Mouse (Mus musculus) kidney, adult 2 months (tissue): ENCODE data around the gene Smad1. TPM values are rescaled to one million over a fixed set of nuclear protein-coding genes. Genes with fewer than 3 reads are reported as not detected.
"Not testable (repeated sequence)": the region's sequence is repeated elsewhere in the genome, so short reads cannot be mapped to it uniquely, and the experiment has no call there.

Experiments
- DNase-seq: peaks from one replicate; pipeline ENCODE4 v3.0.0; 2021
- H3K27ac ChIP-seq: fragments of 200-500 bp; 2 replicates; pipeline ENCODE4 v1.5.1; 2012; ENCODE audit warnings: low read depth, low read length, control low read depth, inconsistent platforms; ENCODE audit not compliant: insufficient read depth
- H3K27me3 ChIP-seq: fragments of 200-500 bp; replicated peaks from 2 replicates; pipeline ENCODE4 v1.6.1; 2012; ENCODE audit warnings: mild to moderate bottlenecking, moderate library complexity, low read length, inconsistent platforms; ENCODE audit not compliant: control insufficient read depth, insufficient read depth
- H3K36me3 ChIP-seq: fragments of 200-500 bp; 2 replicates; pipeline ENCODE4 v1.6.1; 2012; ENCODE audit warnings: mild to moderate bottlenecking, moderate library complexity, low read length, inconsistent platforms; ENCODE audit not compliant: control insufficient read depth, insufficient read depth
- H3K4me1 ChIP-seq: fragments of 200-500 bp; 2 replicates; pipeline ENCODE4 v1.6.1; 2011; ENCODE audit warnings: low read length; ENCODE audit not compliant: control insufficient read depth, insufficient read depth
- H3K4me3 ChIP-seq: fragments of 200-500 bp; 2 replicates; pipeline ENCODE4 v1.5.1; 2011; ENCODE audit warnings: mild to moderate bottlenecking, low read depth, low read length, control low read depth; ENCODE audit not compliant: insufficient read depth
- CTCF ChIP-seq: fragments of 200-500 bp; conservative IDR thresholded peaks from 2 replicates; pipeline ENCODE4 v1.5.1; 2011; ENCODE audit warnings: low read depth, mild to moderate bottlenecking, control low read depth, low read length, moderate library complexity, mixed read lengths; ENCODE audit not compliant: insufficient read depth, insufficient read length
- POLR2A ChIP-seq: fragments of 200-500 bp; IDR thresholded peaks from one replicate; pipeline ENCODE4 v1.6.1; 2011; ENCODE audit warnings: low read depth, low read length, control low read depth
- WGBS: fragments of 180-500 bp; shearing (Covaris S2); methylation state at CpG from one replicate; pipeline ENCODE4 v1.1.7; 2018; 5-methylcytosine and 5-hydroxymethylcytosine counted together
- polyA plus RNA-seq: library from polyadenylated mRNA; depleted of rRNA; stranded (reverse); fragments of >200 nt; gene quantifications from 2 replicates; pipeline ENCODE4 v1.2.3, GENCODE M21; 2012; rRNA removed

Gene Smad1
- 20.8 and 21.7 TPM in 2 replicates for polyA plus RNA-seq

DNA sequence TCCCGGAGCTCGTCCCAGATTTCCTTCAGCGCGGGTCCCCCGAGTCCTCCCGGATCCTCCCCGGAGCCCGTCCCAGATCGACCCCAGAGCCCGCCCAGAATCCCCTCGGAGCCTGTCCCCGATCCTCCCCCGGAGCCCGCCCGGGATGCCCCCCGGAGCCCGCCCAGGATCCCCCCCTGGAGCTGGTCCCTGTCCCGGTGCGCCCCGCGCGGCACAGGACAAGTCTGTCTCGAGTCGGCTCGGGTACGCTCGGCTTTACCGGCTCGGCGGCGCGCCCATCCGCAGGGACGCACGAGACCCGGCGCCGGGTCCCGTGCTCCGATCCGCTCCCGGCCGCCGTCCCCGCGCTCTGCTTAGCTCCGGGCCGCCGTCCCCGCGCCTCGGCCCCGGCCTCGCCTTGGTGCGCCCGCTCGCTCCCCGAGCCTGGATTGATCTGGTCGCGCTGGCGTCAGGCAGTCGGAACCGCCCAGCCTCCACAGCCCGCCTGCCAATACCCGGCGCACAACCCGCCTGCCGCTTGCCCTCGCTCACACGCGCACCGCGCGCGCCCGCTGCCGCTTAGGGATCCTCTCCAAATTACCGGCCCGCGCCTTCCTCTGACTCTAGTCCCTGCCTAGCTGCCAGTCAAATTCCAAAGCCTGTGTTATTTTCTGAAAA is at the start of gene Smad1:
TSS of gene Smad1 (minus strand) at position 525 of the 657 bp plus-strand sequence.
- WGBS, result under 1% methylated on average over 75 of the region's 80 CpGs
- Histone ChIP-seq H3K36me3 (no peaks in the 10 kb centered on the region), H3K27me3 (no peaks in the 10 kb centered on the region), H3K27ac (peak within 1 kb of the TSS; percentile 92), H3K4me3 (peak within 1 kb of the TSS; percentile 100), H3K4me1 (no peaks in the 10 kb centered on the region; the same call in none of the 2 replicates)
- TF ChIP-seq CTCF, result no peak
- peak; percentile 77 for TF ChIP-seq POLR2A
- peak; percentile 98 for DNase-seq

- H3K27ac ChIP-seq, result no peak overlapping the region
- no peak for DNase-seq
- no peaks in the 10 kb centered on the region for H3K4me1 ChIP-seq
- TF ChIP-seq CTCF (no peak), POLR2A (no peak)
- no peaks in the 10 kb centered on the region for H3K27me3 ChIP-seq
- no peaks in the 10 kb centered on the region for H3K36me3 ChIP-seq
- H3K4me3 ChIP-seq, result no peak overlapping the region
- 68% methylated on average over 10 of the region's 10 CpGs for WGBS
These were observed 48.0 kb upstream of the Smad1 start for GRCm38 (mm10) chr8:79447260-79447853.

GRCm38 (mm10) chr8:79443460-79444098 is 44.3 kb upstream of the Smad1 start:
- TF ChIP-seq CTCF (no peak), POLR2A (no peak)
- no peaks in the 10 kb centered on the region for H3K27me3 ChIP-seq
- no peaks in the 10 kb centered on the region for H3K36me3 ChIP-seq
- H3K27ac ChIP-seq, result no peak overlapping the region
- DNase-seq, result no peak
- 86% methylated on average over 14 of the region's 14 CpGs for WGBS
- no peaks in the 10 kb centered on the region for H3K4me1 ChIP-seq
- H3K4me3 ChIP-seq, result no peak overlapping the region

DNA sequence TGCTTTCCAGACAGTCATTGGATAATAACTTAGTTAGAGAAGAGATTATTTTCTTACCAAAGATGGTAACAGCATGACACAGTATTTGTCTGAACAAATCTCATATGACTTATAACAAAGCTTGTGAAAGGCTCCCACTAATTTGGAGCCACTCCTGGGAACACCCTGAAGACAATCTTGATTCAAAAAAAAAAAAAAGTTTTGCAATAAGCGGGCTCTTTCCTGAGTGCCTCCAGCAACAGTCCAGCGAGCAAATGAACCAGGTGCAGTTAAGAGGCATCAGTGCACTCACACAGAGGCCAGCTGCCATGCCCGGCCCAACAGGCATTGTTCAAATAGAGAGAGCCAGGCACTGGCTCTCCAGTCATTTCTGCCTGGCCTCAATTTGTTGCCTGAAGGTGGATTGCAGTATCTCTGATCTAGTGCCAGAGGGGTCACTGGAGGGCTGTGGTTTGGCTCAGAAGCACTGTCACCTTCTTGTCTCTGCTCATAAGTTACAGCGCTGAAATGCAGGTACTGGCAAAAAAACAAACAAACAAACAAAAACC is 34.7 kb upstream of the Smad1 start:
- no peak for TF ChIP-seq POLR2A
- TF ChIP-seq CTCF, result no peak
- 57% methylated on average over 4 of the region's 4 CpGs for WGBS
- no peak for DNase-seq
- Histone ChIP-seq H3K27ac (no peak overlapping the region), H3K36me3 (no peaks in the 10 kb centered on the region), H3K4me3 (no peak overlapping the region), H3K4me1 (no peaks in the 10 kb centered on the region), H3K27me3 (no peaks in the 10 kb centered on the region)

GRCm38 (mm10) chr8:79414907-79415306 is 15.6 kb upstream of the Smad1 start:
- TF ChIP-seq POLR2A (no peak), CTCF (no peak)
- 56% methylated on average over 5 of the region's 5 CpGs for WGBS
- no peaks in the 10 kb centered on the region for H3K4me1 ChIP-seq
- no peak overlapping the region for H3K4me3 ChIP-seq
- DNase-seq, result peak; percentile 61
- H3K27ac ChIP-seq, result no peak overlapping the region
- no peaks in the 10 kb centered on the region for H3K27me3 ChIP-seq
- no peaks in the 10 kb centered on the region for H3K36me3 ChIP-seq

- TF ChIP-seq CTCF (no peak), POLR2A (no peak)
- 78% methylated on average over 1 of the region's 1 CpGs for WGBS
- no peak for DNase-seq
- H3K4me3 ChIP-seq, result no peak overlapping the region
- no peaks in the 10 kb centered on the region for H3K27me3 ChIP-seq
- H3K27ac ChIP-seq, result no peak overlapping the region
- H3K4me1 ChIP-seq, result no peaks in the 10 kb centered on the region
- no peaks in the 10 kb centered on the region for H3K36me3 ChIP-seq
These were observed 11.2 kb upstream of the Smad1 start for GRCm38 (mm10) chr8:79410501-79410900.

GRCm38 (mm10) chr8:79407356-79407755 is 8.0 kb upstream of the Smad1 start:
- H3K4me1 ChIP-seq, H3K27me3 ChIP-seq, H3K36me3 ChIP-seq, DNase-seq, H3K4me3 ChIP-seq, H3K27ac ChIP-seq: not testable (repeated sequence)
- WGBS, result 82% methylated on average over 1 of the region's 1 CpGs
